Mouse (Mus musculus) hindbrain, embryonic 12.5 days (tissue): ENCODE results near the gene Hmga1. TPM values are rescaled to one million over a fixed set of nuclear protein-coding genes. Genes with fewer than 3 reads are reported as not detected.

Experiments
- ATAC-seq: fragments of 200-750 bp; cut with Nextera tagmentation; 2 replicates; pipeline ENCODE4 v1.8.0; 2017; ENCODE audit warnings: moderate TSS enrichment; ENCODE audit not compliant: low FRiP score
- H3K27ac ChIP-seq: fragments of 300-500 bp; sonication (generic); 2 replicates; pipeline ENCODE4 v1.5.1; 2016; ENCODE audit warnings: mild to moderate bottlenecking
- H3K27me3 ChIP-seq: fragments of 300-500 bp; sonication (generic); 2 replicates; pipeline ENCODE4 v1.6.1; 2016; ENCODE audit warnings: mild to moderate bottlenecking
- H3K36me3 ChIP-seq: fragments of 300-500 bp; sonication (generic); 2 replicates; pipeline ENCODE4 v1.6.1; 2016; ENCODE audit warnings: mild to moderate bottlenecking
- H3K4me1 ChIP-seq: fragments of 300-500 bp; sonication (generic); 2 replicates; pipeline ENCODE4 v1.6.1; 2016
- H3K4me2 ChIP-seq: fragments of 300-500 bp; sonication (generic); replicated peaks from 2 replicates; pipeline ENCODE4 v1.6.1; 2016; ENCODE audit warnings: mild to moderate bottlenecking
- H3K4me3 ChIP-seq: fragments of 300-500 bp; sonication (generic); 2 replicates; pipeline ENCODE4 v1.5.1; 2016; ENCODE audit warnings: mild to moderate bottlenecking
- H3K9ac ChIP-seq: fragments of 300-500 bp; sonication (generic); 2 replicates; pipeline ENCODE4 v1.6.1; 2016; ENCODE audit warnings: mild to moderate bottlenecking, moderate library complexity
- H3K9me3 ChIP-seq: fragments of 300-500 bp; sonication (generic); replicated peaks from 2 replicates; pipeline ENCODE4 v1.6.1; 2016; ENCODE audit warnings: mild to moderate bottlenecking
- WGBS: fragments of 180-500 bp; shearing (Covaris S2); methylation state at CpG from one replicate; pipeline ENCODE4 v1.1.7; 2016; 5-methylcytosine and 5-hydroxymethylcytosine counted together
- polyA plus RNA-seq: library from polyadenylated mRNA; unstranded; fragments of >200 nt; fragmentation: Nextera tagmentation; extraction: Ambion mirVana; gene quantifications from 2 replicates; pipeline ENCODE4 v1.2.1, GENCODE M21; 2016

Gene Hmga1
- polyA plus RNA-seq, 1 experiment from 2014 or later = 162 TPM

- H3K9me3 ChIP-seq = no peaks in the 10 kb centered on the region
- peak overlapping the region; percentile 62; the same call in 1 of the 2 replicates for H3K27ac ChIP-seq
- WGBS = 9% methylated on average over 20 of the region's 20 CpGs
- peak overlapping the region; percentile 67 for H3K9ac ChIP-seq
- no peak for ATAC-seq
- H3K4me3 ChIP-seq = peak overlapping the region; percentile 60
- H3K27me3 ChIP-seq = no peaks in the 10 kb centered on the region
- H3K4me1 ChIP-seq = peaks cover 28% of the 10 kb centered on the region
- H3K36me3 ChIP-seq = peaks cover 12% of the 10 kb centered on the region; the same call in 1 of the 2 replicates
- H3K4me2 ChIP-seq = peak overlapping the region; percentile 90
Measured at GRCm38 (mm10) chr17:27564391-27565162, 8.3 kb downstream of the Hmga1 start.

- peak; percentile 95 for ATAC-seq
- peaks cover 25% of the 10 kb centered on the region for H3K4me1 ChIP-seq
- no peaks in the 10 kb centered on the region for H3K9me3 ChIP-seq
- H3K36me3 ChIP-seq = peaks cover 12% of the 10 kb centered on the region; the same call in 1 of the 2 replicates
- H3K4me2 ChIP-seq = peak within 1 kb of the TSS; percentile 90
- 0% methylated on average over 57 of the region's 58 CpGs for WGBS
- H3K4me3 ChIP-seq = peak within 1 kb of the TSS; percentile 60
- peak within 1 kb of the TSS; percentile 62 for H3K27ac ChIP-seq
- no peaks in the 10 kb centered on the region for H3K27me3 ChIP-seq
- H3K9ac ChIP-seq = peak within 1 kb of the TSS; percentile 67
Measured at GRCm38 (mm10) chr17:27565163-27565941, 9.1 kb downstream of the Hmga1 start, which contains the start of gene AI413582. AI413582 (minus strand) TSS chr17:27565756.

DNA sequence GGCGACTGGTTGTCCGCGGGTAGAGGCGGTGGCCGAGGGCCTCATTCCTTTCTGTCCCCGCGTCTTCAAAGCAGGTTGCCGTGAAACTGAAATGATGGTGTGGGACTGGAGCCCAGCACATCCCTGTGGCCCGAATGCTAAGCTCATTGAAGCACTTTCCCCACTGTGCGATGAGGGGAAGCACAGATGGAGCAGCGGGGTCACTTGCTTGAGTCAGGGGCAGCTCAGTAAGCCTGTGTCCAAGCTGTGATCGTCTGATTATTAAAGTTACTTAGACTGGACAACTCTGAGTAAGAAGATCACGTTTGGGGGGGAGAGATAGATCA is 9.6 kb downstream of the Hmga1 start:
- Histone ChIP-seq H3K27ac (peak overlapping the region; percentile 25; the same call in 1 of the 2 replicates), H3K9ac (peak overlapping the region; percentile 66), H3K4me3 (peak overlapping the region; percentile 60), H3K27me3 (no peaks in the 10 kb centered on the region), H3K36me3 (peaks cover 9% of the 10 kb centered on the region; the same call in 1 of the 2 replicates), H3K4me2 (peak overlapping the region; percentile 90), H3K4me1 (peaks cover 25% of the 10 kb centered on the region), H3K9me3 (no peaks in the 10 kb centered on the region)
- peak; percentile 49 for ATAC-seq
- WGBS = under 1% methylated on average over 13 of the region's 13 CpGs

GRCm38 (mm10) chr17:27568228-27568627 is 11.9 kb downstream of the Hmga1 start:
- Histone ChIP-seq H3K36me3 (peaks cover 5% of the 10 kb centered on the region), H3K27ac (no peak overlapping the region), H3K4me1 (peaks cover 20% of the 10 kb centered on the region), H3K4me2 (no peak overlapping the region), H3K9me3 (no peaks in the 10 kb centered on the region), H3K4me3 (no peak overlapping the region), H3K9ac (no peak overlapping the region), H3K27me3 (no peaks in the 10 kb centered on the region)
- 87% methylated on average over 5 of the region's 5 CpGs for WGBS
- ATAC-seq = no peak

DNA sequence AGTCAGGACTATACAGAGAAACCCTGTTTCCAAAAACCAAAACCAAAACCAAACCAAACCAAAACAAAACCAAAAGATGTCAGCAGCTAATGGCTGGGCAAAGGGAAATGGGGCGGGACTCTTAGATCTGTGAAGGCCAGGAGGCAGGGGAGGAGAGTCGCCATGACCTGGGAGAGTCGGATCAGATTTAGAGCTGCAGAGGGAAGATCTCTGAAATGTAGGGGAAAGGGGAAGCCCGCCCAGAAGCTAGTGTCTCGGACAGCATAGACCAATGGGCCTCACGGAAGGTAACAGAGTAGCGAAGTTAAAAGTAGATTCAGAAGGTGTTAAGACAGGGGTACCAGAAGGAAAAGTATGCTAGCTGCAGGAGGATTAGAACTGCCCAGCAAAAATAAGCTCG is 15.0 kb downstream of the Hmga1 start:
- no peak overlapping the region for H3K9ac ChIP-seq
- no peaks in the 10 kb centered on the region for H3K27me3 ChIP-seq
- H3K4me3 ChIP-seq = no peak overlapping the region
- peaks cover 27% of the 10 kb centered on the region for H3K36me3 ChIP-seq
- ATAC-seq = no peak
- no peaks in the 10 kb centered on the region for H3K9me3 ChIP-seq
- no peak overlapping the region for H3K4me2 ChIP-seq
- H3K4me1 ChIP-seq = peaks cover 4% of the 10 kb centered on the region
- WGBS = 80% methylated on average over 8 of the region's 8 CpGs
- H3K27ac ChIP-seq = no peak overlapping the region

GRCm38 (mm10) chr17:27573772-27574320 is 17.5 kb downstream of the Hmga1 start:
- ATAC-seq = no peak

GRCm38 (mm10) chr17:27574470-27575115 is 18.3 kb downstream of the Hmga1 start:
- 93% methylated on average over 15 of the region's 16 CpGs for WGBS
- no peak overlapping the region for H3K4me2 ChIP-seq

More at GRCm38 (mm10) chr17:27573772-27574320, 17.5 kb downstream of the Hmga1 start:
- H3K4me1 ChIP-seq = no peaks in the 10 kb centered on the region
- no peak overlapping the region for H3K27ac ChIP-seq
- H3K36me3 ChIP-seq = peaks cover 45% of the 10 kb centered on the region
- H3K4me2 ChIP-seq = no peak overlapping the region
- no peak overlapping the region for H3K9ac ChIP-seq
- no peaks in the 10 kb centered on the region for H3K27me3 ChIP-seq
- 90% methylated on average over 10 of the region's 10 CpGs for WGBS
- H3K9me3 ChIP-seq = no peaks in the 10 kb centered on the region
- no peak overlapping the region for H3K4me3 ChIP-seq

DNA sequence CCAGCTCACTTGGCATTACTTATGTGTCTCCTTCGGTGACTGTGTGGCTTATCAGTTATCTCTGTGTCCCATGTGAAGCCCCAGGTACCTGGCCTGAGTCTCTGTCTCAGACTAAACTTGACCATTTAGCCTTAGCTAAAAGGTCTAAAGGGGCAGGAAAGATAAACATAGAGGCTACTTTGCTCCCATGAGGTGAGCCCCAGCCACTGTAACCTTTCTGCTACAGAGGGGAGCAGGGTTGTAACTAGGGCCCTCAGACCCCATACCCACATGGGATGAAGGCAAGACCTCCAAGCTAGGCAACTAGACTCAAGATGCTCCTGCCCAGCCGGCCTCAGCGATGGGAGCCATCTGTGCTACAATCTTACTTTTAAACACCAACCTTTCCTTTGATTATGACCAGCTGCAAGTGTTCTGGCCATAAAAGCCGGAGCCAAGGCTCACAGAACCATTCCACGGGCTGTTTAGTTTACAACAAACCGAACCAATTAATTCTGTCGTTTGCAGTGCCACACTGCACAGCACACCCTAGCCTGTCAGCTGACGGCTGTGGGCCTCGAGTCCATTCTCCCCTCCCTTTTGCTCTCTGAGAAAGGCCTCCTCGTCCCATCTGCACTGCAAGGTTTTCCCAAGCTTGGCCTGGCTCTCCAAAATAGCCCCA is 18.9 kb downstream of the Hmga1 start:
- Histone ChIP-seq H3K4me2 (no peak overlapping the region), H3K27me3 (no peaks in the 10 kb centered on the region), H3K4me3 (no peak overlapping the region), H3K4me1 (no peaks in the 10 kb centered on the region), H3K9ac (no peak overlapping the region), H3K27ac (no peak overlapping the region), H3K36me3 (peaks cover 58% of the 10 kb centered on the region), H3K9me3 (no peaks in the 10 kb centered on the region)
- 90% methylated on average over 10 of the region's 10 CpGs for WGBS
- no peak for ATAC-seq

More at GRCm38 (mm10) chr17:27574470-27575115, 18.3 kb downstream of the Hmga1 start:
- H3K4me3 ChIP-seq = no peak overlapping the region
- no peaks in the 10 kb centered on the region for H3K4me1 ChIP-seq
- no peak overlapping the region for H3K27ac ChIP-seq
- H3K27me3 ChIP-seq = no peaks in the 10 kb centered on the region
- no peak overlapping the region for H3K9ac ChIP-seq
- no peaks in the 10 kb centered on the region for H3K9me3 ChIP-seq
- ATAC-seq = no peak
- peaks cover 53% of the 10 kb centered on the region for H3K36me3 ChIP-seq

DNA sequence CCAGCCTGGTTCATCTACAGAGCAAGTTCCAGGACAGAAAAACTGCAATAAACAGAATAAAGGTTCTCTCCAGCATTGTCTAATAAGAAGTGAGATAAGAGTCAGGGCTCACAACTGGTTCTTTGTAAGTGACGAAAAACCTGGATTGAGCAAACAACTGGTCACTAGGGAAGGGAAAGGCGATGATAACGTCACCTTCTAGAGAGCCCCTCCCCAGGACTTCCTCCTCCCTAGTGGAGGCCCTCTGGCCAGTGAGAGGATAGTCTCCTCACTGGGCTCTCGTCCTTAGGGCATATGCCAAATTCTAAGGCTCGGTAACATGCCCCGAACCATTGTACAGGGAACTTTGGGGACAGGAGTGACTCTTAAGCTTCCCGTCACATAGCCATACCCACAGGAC is 19.8 kb downstream of the Hmga1 start:
- Histone ChIP-seq H3K4me2 (no peak overlapping the region), H3K36me3 (peaks cover 66% of the 10 kb centered on the region)
- 89% methylated on average over 7 of the region's 7 CpGs for WGBS

DNA sequence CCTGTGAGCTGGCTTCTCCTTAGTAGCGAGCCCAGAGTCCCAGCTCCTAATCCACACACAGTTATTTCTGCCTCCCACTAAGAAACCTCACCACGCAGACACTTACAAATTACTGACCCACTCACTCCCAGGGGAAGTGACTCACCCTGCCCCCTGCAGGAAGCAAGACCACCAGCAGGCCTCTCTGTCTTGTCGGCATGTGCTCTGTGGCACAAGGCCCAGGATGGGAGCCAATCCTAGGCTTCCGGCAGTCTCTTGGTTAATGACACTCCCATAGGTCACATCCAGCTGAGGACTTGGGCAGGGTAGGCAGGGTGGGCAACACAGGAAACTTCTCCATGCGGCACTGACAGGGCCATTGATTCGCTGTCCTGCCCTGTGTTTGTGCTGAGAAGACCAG is 21.2 kb downstream of the Hmga1 start:
- Histone ChIP-seq H3K27me3 (no peaks in the 10 kb centered on the region), H3K27ac (no peak overlapping the region), H3K4me1 (no peaks in the 10 kb centered on the region), H3K36me3 (peaks cover 80% of the 10 kb centered on the region), H3K9me3 (no peaks in the 10 kb centered on the region), H3K9ac (no peak overlapping the region), H3K4me2 (no peak overlapping the region), H3K4me3 (no peak overlapping the region)
- WGBS = 72% methylated on average over 6 of the region's 6 CpGs
- no peak; the same call in 1 of the 2 replicates for ATAC-seq

More for the DNA sequence above, 19.8 kb downstream of the Hmga1 start:
- H3K9me3 ChIP-seq = no peaks in the 10 kb centered on the region
- no peaks in the 10 kb centered on the region for H3K27me3 ChIP-seq
- no peak overlapping the region for H3K4me3 ChIP-seq
- H3K9ac ChIP-seq = no peak overlapping the region
- no peaks in the 10 kb centered on the region for H3K4me1 ChIP-seq
- H3K27ac ChIP-seq = no peak overlapping the region
- no peak for ATAC-seq

DNA sequence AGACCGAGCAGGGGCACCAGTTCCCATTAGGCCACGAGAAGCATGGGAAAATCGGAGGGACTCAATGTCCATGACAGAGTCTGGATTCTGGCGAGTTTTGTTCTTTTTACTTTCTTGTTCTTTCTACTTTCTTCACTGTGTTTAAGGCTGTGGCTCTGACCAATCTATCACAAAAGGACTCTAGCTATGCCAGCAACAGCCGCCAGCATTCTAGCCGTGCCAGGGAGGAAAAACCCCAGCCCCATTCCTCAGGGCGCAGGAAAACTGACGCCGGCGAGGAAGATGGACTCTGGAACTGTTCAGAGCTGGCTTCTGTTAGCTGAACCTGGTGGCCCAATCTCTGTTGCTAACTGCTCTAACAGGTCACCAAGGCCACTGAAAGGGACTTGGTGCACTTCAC is 22.2 kb downstream of the Hmga1 start:
- no peak for ATAC-seq
- peaks cover 85% of the 10 kb centered on the region for H3K36me3 ChIP-seq

More for the DNA sequence above, 22.2 kb downstream of the Hmga1 start:
- H3K4me1 ChIP-seq = no peaks in the 10 kb centered on the region
- no peak overlapping the region for H3K4me3 ChIP-seq
- no peaks in the 10 kb centered on the region for H3K27me3 ChIP-seq
- no peaks in the 10 kb centered on the region for H3K9me3 ChIP-seq
- no peak overlapping the region for H3K27ac ChIP-seq
- H3K4me2 ChIP-seq = no peak overlapping the region
- no peak overlapping the region for H3K9ac ChIP-seq
- WGBS = 91% methylated on average over 10 of the region's 10 CpGs
